Mouse (Mus musculus): ENCODE measurements around the gene Nus1.

- TF ChIP-seq POLR2A (IDR thresholded peaks at IDR 0.05; ENCODE audit: extremely low read depth, insufficient read depth, low read length) (no peak), CTCF (IDR thresholded peaks at IDR 0.05; ENCODE audit: low read depth, low read length) (no peak)
Observed at GRCm38 (mm10) chr10:52368376-52368775, 49.0 kb upstream of the Nus1 start.
